Mouse (Mus musculus) CD8-positive naive resting alpha-beta T cell, adult 2 months (primary cell): ENCODE data around the gene Gm4027.
"Not testable (repeated sequence)": the region's sequence is repeated elsewhere in the genome, so short reads cannot be mapped to it uniquely, and the experiment has no call there.

Experiments used
- DNase-seq, 2 experiments: peaks; one replicate each; pipeline ENCODE4 v3.0.0; 2022; ENCODE audit warnings: low read depth in 2 of 2, low spot score in 2 of 2

Gene Gm4027

GRCm38 (mm10) chr12:87618569-87618968, at the start of gene Gm4027:
Gm4027 (plus strand) TSS chr12:87618869.
- DNase-seq: not testable (repeated sequence)

DNA sequence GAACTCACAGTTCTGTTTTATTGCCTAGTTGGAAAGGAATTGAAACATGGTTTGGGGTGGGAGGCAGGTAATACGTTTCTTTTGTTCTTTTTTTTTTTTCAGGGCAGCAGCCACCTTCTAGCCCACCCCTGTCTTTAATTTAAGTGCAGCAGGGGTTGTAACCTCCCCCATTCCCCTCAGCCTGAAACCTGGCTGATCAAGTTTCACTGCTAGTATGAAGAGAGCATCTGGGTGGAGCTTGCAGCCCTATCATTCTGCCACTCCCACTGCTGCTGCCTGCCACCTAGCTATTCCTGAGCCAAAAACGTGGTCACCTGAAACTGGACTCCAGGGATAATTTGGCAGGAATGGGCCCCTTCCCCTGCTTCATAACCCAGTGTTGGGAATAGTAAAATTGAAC, 17.3 kb upstream of the Gm4027 start:
- not testable (repeated sequence) for DNase-seq

- not testable (repeated sequence) for DNase-seq
Observed at GRCm38 (mm10) chr12:87602388-87602787, 16.3 kb upstream of the Gm4027 start, which contains the start of gene Oog1. Oog1 (plus strand) TSS chr12:87602688.

- not testable (repeated sequence) for DNase-seq
Observed at GRCm38 (mm10) chr12:87644520-87644919, 25.9 kb downstream of the Gm4027 start, which contains the start of gene Gm16381. Gm16381 (minus strand) TSS chr12:87644620.

- not testable (repeated sequence) for DNase-seq
Observed at GRCm38 (mm10) chr12:87652916-87653703, 34.4 kb downstream of the Gm4027 start.
